Mouse (Mus musculus): ENCODE data around the gene Prss12.

Prss12 gene

DNA sequence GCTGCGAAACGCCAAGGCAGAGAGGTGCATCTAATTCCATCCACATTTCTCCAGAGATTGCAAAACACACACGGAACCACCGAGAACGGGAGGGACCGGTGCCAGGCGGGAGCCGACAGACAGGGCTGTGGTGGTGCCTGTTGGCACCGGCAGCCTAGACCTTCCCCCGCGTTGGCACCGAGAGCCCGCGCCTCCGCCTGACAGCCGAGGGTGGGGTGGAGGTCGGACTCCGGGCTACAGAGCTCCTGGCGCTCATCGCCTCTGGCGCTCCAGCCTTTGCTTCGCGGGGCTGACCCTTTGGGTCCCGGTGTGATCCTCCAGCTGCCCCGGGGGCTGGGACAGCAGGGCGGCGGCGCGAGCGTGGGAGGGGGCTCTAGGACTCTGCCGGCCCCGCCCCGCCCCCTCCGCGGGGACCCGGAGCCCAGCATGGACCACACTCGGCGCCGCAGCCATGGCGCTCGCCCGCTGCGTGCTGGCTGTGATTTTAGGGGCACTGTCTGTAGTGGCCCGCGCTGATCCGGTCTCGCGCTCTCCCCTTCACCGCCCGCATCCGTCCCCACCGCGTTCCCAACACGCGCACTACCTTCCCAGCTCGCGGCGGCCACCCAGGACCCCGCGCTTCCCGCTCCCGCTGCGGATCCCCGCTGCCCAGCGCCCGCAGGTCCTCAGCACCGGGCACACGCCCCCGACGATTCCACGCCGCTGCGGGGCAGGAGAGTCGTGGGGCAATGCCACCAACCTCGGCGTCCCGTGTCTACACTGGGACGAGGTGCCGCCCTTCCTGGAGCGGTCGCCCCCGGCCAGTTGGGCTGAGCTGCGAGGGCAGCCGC, at the start of gene Prss12:
Prss12 (plus strand) TSS at position 206 of the 830 bp plus-strand sequence.
- peak; percentile 8 for DNase-seq

DNA sequence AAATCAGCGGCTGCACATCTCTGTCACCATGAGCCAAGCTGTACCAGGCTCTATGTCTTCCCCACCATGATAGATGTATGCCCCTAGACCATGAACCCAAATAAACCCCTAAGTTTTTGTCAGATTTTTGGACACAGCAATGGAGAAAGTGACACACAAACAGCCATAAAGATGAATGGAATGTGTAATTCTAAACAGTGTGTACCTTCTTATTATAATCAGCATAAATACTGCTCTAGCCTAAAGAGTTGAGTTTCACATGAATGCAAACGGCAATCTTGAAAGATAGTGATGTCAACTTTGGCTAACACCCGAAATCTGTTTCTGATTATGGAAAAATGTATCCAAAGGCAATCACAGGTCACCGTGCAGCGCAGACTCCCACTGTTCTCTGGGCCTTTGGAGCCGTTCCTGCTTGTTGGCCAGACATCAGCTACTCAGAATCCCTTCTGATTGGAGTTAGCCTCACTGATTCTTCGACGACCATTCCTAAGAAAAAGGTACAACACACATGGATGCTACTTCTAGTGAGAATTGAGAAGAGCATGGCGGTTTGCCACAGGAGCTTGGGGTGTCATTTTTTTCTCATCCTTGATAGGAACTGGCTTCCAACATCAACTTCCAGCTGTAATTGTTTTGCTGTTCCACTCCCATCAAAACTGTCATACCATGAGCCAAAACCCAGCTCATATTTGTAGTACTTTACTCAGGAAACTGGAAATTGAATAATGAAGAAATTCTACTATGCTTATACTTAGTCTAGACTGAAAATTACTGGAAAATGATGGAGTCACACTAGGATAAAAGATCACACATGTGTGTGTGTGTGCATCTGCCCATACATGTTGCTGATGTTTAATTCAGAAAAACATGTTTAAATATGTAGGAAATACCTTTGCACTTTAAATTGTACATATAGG, 48.9 kb upstream of the Prss12 start:
- no peak for DNase-seq

GRCm38 (mm10) chr3:123404945-123405344, 41.8 kb upstream of the Prss12 start:
- no peak for DNase-seq

GRCm38 (mm10) chr3:123411821-123412578, 34.7 kb upstream of the Prss12 start:
- DNase-seq, result no peak

GRCm38 (mm10) chr3:123413173-123413572, 33.5 kb upstream of the Prss12 start:
- DNase-seq, result no peak

- DNase-seq, result no peak
Observed at GRCm38 (mm10) chr3:123425647-123426046, 21.1 kb upstream of the Prss12 start.

- DNase-seq, result no peak
Observed at GRCm38 (mm10) chr3:123428005-123428404, 18.7 kb upstream of the Prss12 start.

GRCm38 (mm10) chr3:123429597-123430458, 16.9 kb upstream of the Prss12 start:
- DNase-seq, result no peak

- no peak for DNase-seq
Observed at GRCm38 (mm10) chr3:123431951-123432674, 14.6 kb upstream of the Prss12 start.

DNA sequence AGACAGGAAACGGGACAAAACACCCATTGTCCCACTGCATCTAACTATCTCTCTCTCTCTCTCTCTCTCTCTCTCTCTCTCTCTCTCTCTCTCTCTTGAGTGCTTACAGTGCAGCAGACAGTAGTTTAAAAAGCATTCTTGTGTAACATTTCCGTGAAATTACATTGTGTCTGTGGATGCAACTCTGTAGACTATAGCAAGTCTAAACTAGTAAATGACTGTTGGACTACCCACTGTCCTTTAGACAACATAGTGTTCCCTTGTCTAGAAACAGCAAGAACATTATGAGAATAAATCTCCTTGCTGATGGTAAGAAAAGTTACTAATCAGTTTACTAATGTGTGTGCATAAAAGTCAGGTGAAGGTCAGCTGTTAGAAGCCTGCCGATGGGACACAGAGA, 13.4 kb upstream of the Prss12 start:
- DNase-seq, result no peak

GRCm38 (mm10) chr3:123437608-123438007, 9.1 kb upstream of the Prss12 start:
- DNase-seq, result no peak

- no peak for DNase-seq
Observed at GRCm38 (mm10) chr3:123440490-123440889, 6.2 kb upstream of the Prss12 start.

DNA sequence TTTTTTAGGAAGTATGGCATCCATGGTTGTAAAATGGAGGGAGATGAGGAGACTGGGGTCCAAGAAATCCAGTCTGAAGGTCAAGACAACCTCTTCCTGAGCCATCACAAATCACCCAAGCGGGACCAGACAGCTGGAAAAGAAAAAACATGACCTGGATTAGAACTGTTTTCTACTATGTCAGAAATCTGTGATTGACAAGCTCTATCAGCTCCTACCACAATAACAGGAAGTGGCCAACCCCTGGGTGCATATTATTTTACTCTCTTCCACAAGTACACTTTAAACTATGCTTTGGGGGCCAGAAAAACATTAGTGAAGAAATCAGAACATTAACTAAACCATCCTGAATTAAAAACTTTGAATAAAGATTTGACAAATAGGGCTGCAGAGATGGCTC, 2.2 kb upstream of the Prss12 start:
- DNase-seq, result no peak

GRCm38 (mm10) chr3:123447538-123448059, 886 bp downstream of the Prss12 start:
- DNase-seq, result no peak

DNA sequence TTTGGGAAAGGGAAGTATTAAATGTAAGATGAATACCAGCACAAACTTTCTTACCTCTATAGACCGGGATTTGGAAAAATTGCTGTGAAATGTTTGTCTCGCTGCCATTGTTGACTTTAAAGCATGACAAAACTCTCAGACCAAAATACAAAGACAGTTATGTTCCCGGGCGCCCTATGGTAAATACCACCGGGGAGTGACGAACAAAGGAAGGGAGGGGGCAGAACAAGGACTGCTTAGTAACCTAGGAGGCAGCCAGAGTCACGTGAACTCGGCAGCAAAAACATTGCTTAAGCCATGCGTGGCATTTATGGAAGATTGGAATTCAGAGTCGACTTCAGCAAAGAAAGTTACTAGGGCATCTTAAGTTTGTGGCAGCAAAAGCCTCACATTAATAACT, 1.4 kb downstream of the Prss12 start:
- DNase-seq, result peak; percentile 4

- no peak for DNase-seq
Observed at GRCm38 (mm10) chr3:123450107-123450506, 3.4 kb downstream of the Prss12 start.

DNA sequence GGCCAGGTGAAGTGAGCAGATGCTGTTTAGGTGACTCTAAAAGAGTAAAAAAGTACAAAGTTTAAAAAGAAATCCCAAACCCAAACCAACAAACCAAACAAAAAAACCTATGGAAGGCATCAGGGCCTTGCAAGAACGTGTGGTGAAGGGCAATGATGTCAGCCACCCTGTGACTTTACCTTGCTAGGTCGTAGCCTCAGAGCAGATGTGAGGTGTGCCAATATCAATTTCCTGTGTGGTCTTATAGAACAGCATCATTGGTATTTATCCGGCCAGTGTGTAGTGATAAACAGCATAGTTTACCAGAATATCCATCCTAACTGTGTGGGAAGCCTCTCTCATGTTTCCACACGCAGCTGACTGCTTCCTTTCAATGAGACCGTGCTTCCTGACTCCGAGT, 6.2 kb downstream of the Prss12 start:
- no peak for DNase-seq

- no peak for DNase-seq
Observed at GRCm38 (mm10) chr3:123459492-123459891, 12.8 kb downstream of the Prss12 start.

- DNase-seq, result no peak
Observed at GRCm38 (mm10) chr3:123460436-123460835, 13.7 kb downstream of the Prss12 start.

DNA sequence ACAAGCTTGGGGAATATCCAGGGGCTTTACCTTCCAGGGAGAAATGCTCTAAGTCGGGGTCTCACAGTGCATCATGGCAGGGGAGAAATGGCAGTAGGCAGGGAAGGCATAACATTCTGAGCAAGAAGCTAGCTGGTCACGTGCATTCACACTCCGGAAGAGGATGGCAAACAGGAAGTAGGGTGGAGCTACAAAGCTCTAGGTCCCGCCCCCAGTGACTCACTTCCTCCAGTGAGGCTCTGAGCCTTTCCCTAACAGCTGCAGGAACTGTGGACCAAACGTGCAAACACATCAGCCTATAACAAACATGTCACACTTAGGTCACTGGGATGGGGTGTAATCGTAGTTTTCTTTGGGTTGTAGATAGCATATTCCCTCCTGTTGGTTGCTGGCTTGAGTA, 15.6 kb downstream of the Prss12 start:
- no peak for DNase-seq

DNA sequence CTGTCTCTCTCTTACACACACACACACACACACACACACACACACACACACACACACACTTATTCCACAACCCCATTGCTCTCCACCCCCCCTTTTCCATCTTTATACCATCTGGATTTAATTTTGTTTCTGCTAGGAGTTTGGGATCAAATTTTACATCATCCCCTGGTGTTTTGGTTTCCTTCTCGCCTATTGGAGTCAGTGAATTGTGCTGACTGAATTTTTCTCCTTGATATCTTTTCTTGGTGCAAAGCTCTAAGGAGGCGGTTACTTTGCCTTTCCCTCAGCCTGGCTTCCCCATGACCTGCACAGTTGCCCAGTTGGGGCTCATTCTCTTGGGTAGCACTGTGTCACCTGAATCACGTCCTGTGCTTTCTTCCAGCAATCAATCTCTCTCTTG, 30.1 kb downstream of the Prss12 start:
- DNase-seq, result no peak
